ENCODE assay signal across 8 mouse cellular contexts in the genomic region with DNA sequence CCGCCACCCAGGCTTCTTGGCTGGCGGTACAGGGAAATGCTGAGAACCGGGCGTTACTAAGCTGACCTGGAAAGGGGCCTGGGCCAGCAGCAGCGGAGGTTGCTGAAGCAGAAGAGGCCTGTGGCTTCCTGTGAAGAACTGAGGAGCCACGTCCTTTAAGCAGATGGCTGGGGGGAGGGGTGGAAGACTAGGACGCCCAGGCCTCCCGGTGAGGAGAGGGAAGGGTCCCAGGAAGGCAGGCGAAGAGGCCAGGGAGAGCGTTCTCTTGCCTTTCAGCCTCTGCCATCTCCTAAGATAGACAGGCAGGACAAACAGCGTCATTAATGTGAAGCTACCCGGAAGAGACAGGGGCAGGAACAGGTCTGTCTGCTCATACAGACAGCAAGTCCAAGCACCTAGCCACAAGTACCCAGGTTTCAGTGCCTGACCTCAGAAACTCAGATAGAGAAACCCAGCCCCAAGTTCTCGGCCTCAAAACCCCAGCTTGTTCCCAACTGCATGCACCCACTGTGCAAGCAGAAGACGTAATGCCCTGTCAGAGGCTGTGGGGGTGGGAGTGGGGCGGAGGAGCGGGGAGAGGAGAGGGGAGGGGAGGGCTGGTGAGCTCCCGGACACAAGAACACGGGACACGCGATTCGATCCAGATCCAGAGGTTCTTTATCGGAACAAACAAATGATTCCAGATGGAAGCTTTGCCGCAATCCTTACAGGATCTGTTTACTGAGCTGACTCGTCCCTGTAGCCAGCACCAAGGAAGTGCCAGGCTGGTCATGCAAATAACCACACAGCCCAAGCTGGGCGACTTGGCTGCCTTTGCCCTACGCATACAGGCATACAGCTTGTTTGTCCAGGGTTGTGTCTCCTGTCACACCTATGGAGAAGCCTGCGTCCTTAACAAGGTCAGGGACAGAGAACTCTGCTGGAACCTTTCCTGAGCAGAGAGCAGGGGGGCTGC. TPM values are rescaled to one million over a fixed set of nuclear protein-coding genes. Genes with fewer than 3 reads are reported as not detected.
DNase-seq lines count a peak whose midpoint lies in the region; ATAC-seq lines count a peak whose summit lies in the region.

No protein-coding gene starts in this region.

- H3K36me3 ChIP-seq in liver, embryonic 13.5 days, result no peaks in the 10 kb centered on the region

- H3K27ac ChIP-seq in liver, embryonic 13.5 days, result peak overlapping the region; percentile 72

- peak overlapping the region; percentile 60 for H3K4me2 ChIP-seq in liver, embryonic 13.5 days

- peaks cover 41% of the 10 kb centered on the region for H3K4me1 ChIP-seq in liver, embryonic 13.5 days (replicated peaks)

- peak overlapping the region; percentile 25 for H3K4me3 ChIP-seq in liver, embryonic 13.5 days (replicated peaks)

- 18% methylated on average over 27 of the region's 27 CpGs for WGBS in liver, embryonic 13.5 days (ENCODE audit: insufficient replicate concordance)

- 0 out of 2 replicates have a peak, but pooled peaks cover 1% of the 10 kb centered on the region for H3K27me3 ChIP-seq in liver, embryonic 13.5 days

- ATAC-seq in liver, embryonic 13.5 days (ENCODE audit: low read depth), result peak; percentile 35; the same call in 1 of the 2 replicates

- peak; percentile 47 for DNase-seq in right cerebral cortex, adult 18-20 months
- no peak for DNase-seq in right cerebral cortex, postnatal 36 days (ENCODE audit: low spot score in 2 of 2)
- peak; percentile 61 for DNase-seq in embryo, embryonic 10 days (ENCODE audit: low spot score)
- DNase-seq in heart, adult 18-20 months, result peak; percentile 70 to 73
- DNase-seq in kidney, adult 11 months, result peak; percentile 31
- DNase-seq in liver, embryonic 13.5 days, result peak; percentile 24
- peak; percentile 83 for DNase-seq in naive thymus-derived CD4-positive, alpha-beta T cell, adult 2 months (ENCODE audit: low read depth)
- DNase-seq in thymus, adult 18-20 months, result peak; percentile 72 to 81

- H3K9me3 ChIP-seq in liver, embryonic 13.5 days (replicated peaks), result no peaks in the 10 kb centered on the region

- H3K9ac ChIP-seq in liver, embryonic 13.5 days, result peak overlapping the region; percentile 41; the same call in 1 of the 2 replicates

RNA-seq across cellular contexts. Expression of gene Fam76a, which starts 24.0 kb away (rescaled TPM):
- total RNA-seq in heart, adult 18-20 months (2021), result 10 to 100 TPM; 29.0 to 37.7 TPM
- 25.1 and 25.9 TPM in 2 replicates for polyA plus RNA-seq in liver, embryonic 13.5 days (2015; fragmentation: Nextera tagmentation; extraction: Ambion mirVana)

RNA-seq across cellular contexts. Expression of gene Fgr, which starts 27.6 kb away (rescaled TPM):
- total RNA-seq in heart, adult 18-20 months (2021), result under 1 TPM; 0.57 to 0.69 TPM
- polyA plus RNA-seq in liver, embryonic 13.5 days (2015; fragmentation: Nextera tagmentation; extraction: Ambion mirVana), result 0.47 and 0.65 TPM in 2 replicates

Comparison
In these comparisons a context has a peak if more than half of its experiments do, and no peak if none do; other contexts are left out.
1. DNase-seq: peak in right cerebral cortex, adult 18-20 months (single experiment), embryo, embryonic 10 days (single experiment), heart, adult 18-20 months (2 of 2), kidney, adult 11 months (single experiment), liver, embryonic 13.5 days (single experiment), naive thymus-derived CD4-positive, alpha-beta T cell, adult 2 months (single experiment) and thymus, adult 18-20 months (2 of 2); none in right cerebral cortex, postnatal 36 days (0 of 2).